Mouse (Mus musculus) cortical plate, adult 2 months (tissue): ENCODE data around the gene Il10. TPM values are rescaled to one million over a fixed set of nuclear protein-coding genes. Genes with fewer than 3 reads are reported as not detected.

Experiments used
- H3K27ac ChIP-seq: fragments of 200-500 bp; 2 replicates; pipeline ENCODE4 v1.5.1; 2012; ENCODE audit warnings: low read length, control low read depth, inconsistent platforms; ENCODE audit not compliant: insufficient read depth
- H3K4me1 ChIP-seq: fragments of 200-500 bp; 2 replicates; pipeline ENCODE4 v1.6.1; 2011; ENCODE audit warnings: low read length; ENCODE audit not compliant: control insufficient read depth, insufficient read depth
- H3K4me3 ChIP-seq: fragments of 200-500 bp; 2 replicates; pipeline ENCODE4 v1.5.1; 2011; ENCODE audit warnings: mild to moderate bottlenecking, low read length, control low read depth; ENCODE audit not compliant: insufficient read depth
- CTCF ChIP-seq: fragments of 200-500 bp; IDR thresholded peaks from 2 replicates; pipeline ENCODE4 v1.5.1; 2011; ENCODE audit warnings: mild to moderate bottlenecking, control low read depth, low read length; ENCODE audit not compliant: insufficient read depth; ENCODE audit errors: extremely low read depth
- POLR2A ChIP-seq: fragments of 200-500 bp; IDR thresholded peaks from 2 replicates; pipeline ENCODE4 v1.6.1; 2011; ENCODE audit warnings: mild to moderate bottlenecking, low read length, control low read depth; ENCODE audit not compliant: insufficient read depth; ENCODE audit errors: extremely low read depth
- polyA plus RNA-seq: library from polyadenylated mRNA; depleted of rRNA; stranded (reverse); fragments of >200 nt; gene quantifications from 2 replicates; pipeline ENCODE4 v1.2.3, GENCODE M21; 2012

Gene Il10
- polyA plus RNA-seq, 1 experiment = not detected

GRCm38 (mm10) chr1:131025843-131026190 lies 6.2 kb downstream of the Il10 start:
- no peak for TF ChIP-seq POLR2A
- no peak for TF ChIP-seq CTCF
- no peaks in the 10 kb centered on the region for H3K4me1 ChIP-seq

GRCm38 (mm10) chr1:131029215-131029614 lies 9.6 kb downstream of the Il10 start:
- no peak for TF ChIP-seq POLR2A
- no peak for TF ChIP-seq CTCF
- Histone ChIP-seq H3K4me3 (no peak overlapping the region), H3K27ac (no peak overlapping the region), H3K4me1 (no peaks in the 10 kb centered on the region)

More at GRCm38 (mm10) chr1:131025843-131026190, 6.2 kb downstream of the Il10 start:
- Histone ChIP-seq H3K27ac (no peak overlapping the region), H3K4me3 (no peak overlapping the region)

- Histone ChIP-seq H3K4me3 (no peak overlapping the region), H3K27ac (no peak overlapping the region), H3K4me1 (no peaks in the 10 kb centered on the region)
- no peak for TF ChIP-seq CTCF
- TF ChIP-seq POLR2A = no peak
These were observed 10.6 kb downstream of the Il10 start for GRCm38 (mm10) chr1:131030261-131030660.

- Histone ChIP-seq H3K4me1 (no peaks in the 10 kb centered on the region), H3K27ac (no peak overlapping the region), H3K4me3 (no peak overlapping the region)
- TF ChIP-seq POLR2A = no peak
- no peak for TF ChIP-seq CTCF
These were observed 11.6 kb downstream of the Il10 start for GRCm38 (mm10) chr1:131031267-131031666.

GRCm38 (mm10) chr1:131038001-131038400 lies 18.4 kb downstream of the Il10 start:
- H3K4me1 ChIP-seq = no peaks in the 10 kb centered on the region
- no peak overlapping the region for H3K27ac ChIP-seq
- TF ChIP-seq POLR2A (no peak), CTCF (no peak)
- H3K4me3 ChIP-seq = no peak overlapping the region

- Histone ChIP-seq H3K4me3 (no peak overlapping the region), H3K27ac (no peak overlapping the region), H3K4me1 (no peaks in the 10 kb centered on the region)
- no peak for TF ChIP-seq POLR2A
- no peak for TF ChIP-seq CTCF
These were observed 18.9 kb downstream of the Il10 start for GRCm38 (mm10) chr1:131038415-131039017.

GRCm38 (mm10) chr1:131039479-131039878 lies 19.8 kb downstream of the Il10 start:
- Histone ChIP-seq H3K4me3 (no peak overlapping the region), H3K4me1 (no peaks in the 10 kb centered on the region)

GRCm38 (mm10) chr1:131042263-131042662 lies 22.6 kb downstream of the Il10 start:
- Histone ChIP-seq H3K27ac (no peak overlapping the region), H3K4me1 (no peaks in the 10 kb centered on the region), H3K4me3 (no peak overlapping the region)
- TF ChIP-seq POLR2A = no peak
- TF ChIP-seq CTCF = no peak

More at GRCm38 (mm10) chr1:131039479-131039878, 19.8 kb downstream of the Il10 start:
- H3K27ac ChIP-seq = no peak overlapping the region
- TF ChIP-seq CTCF (no peak), POLR2A (no peak)

- Histone ChIP-seq H3K27ac (no peak overlapping the region), H3K4me3 (no peak overlapping the region), H3K4me1 (no peaks in the 10 kb centered on the region)
- no peak for TF ChIP-seq POLR2A
- TF ChIP-seq CTCF = no peak
These were observed 23.1 kb downstream of the Il10 start for GRCm38 (mm10) chr1:131042721-131043120.

GRCm38 (mm10) chr1:131043636-131044035 lies 24.0 kb downstream of the Il10 start:
- H3K27ac ChIP-seq = no peak overlapping the region
- TF ChIP-seq POLR2A (no peak), CTCF (no peak)
- no peaks in the 10 kb centered on the region for H3K4me1 ChIP-seq
- no peak overlapping the region for H3K4me3 ChIP-seq
